Mouse (Mus musculus) forebrain, postnatal 0 days (tissue): ENCODE results near the gene Uvrag. TPM values are rescaled to one million over a fixed set of nuclear protein-coding genes. Genes with fewer than 3 reads are reported as not detected.
A peak's percentile ranks its signal among the peaks of the same experiment; 100 is the strongest.

ENCODE experiments used
- ATAC-seq: fragments of 200-750 bp; cut with Nextera tagmentation; 2 replicates; pipeline ENCODE4 v1.8.0; 2017; ENCODE audit warnings: mild to moderate bottlenecking, moderate library complexity
- DNase-seq: peaks from one replicate; pipeline ENCODE4 v3.0.0-alpha.2; 2015
- H3K27ac ChIP-seq: fragments of 300-500 bp; sonication (generic); 2 replicates; pipeline ENCODE4 v1.5.1; 2014; ENCODE audit warnings: low read depth, mild to moderate bottlenecking, antibody characterized with exemption, low read length, moderate library complexity, mixed read lengths
- H3K27me3 ChIP-seq: fragments of 300-500 bp; sonication (generic); 2 replicates; pipeline ENCODE4 v1.6.1; 2014; ENCODE audit warnings: mild to moderate bottlenecking, low read length, mixed read lengths; ENCODE audit not compliant: insufficient read depth
- H3K36me3 ChIP-seq: fragments of 300-500 bp; sonication (generic); 2 replicates; pipeline ENCODE4 v1.6.1; 2014; ENCODE audit warnings: mild to moderate bottlenecking, moderate library complexity; ENCODE audit not compliant: insufficient read depth
- H3K4me1 ChIP-seq: fragments of 300-500 bp; sonication (generic); 2 replicates; pipeline ENCODE4 v1.6.1; 2014; ENCODE audit warnings: antibody characterized with exemption; ENCODE audit not compliant: insufficient read depth
- H3K4me2 ChIP-seq: fragments of 300-500 bp; sonication (generic); 2 replicates; pipeline ENCODE4 v1.6.1; 2014; ENCODE audit warnings: low read depth, mild to moderate bottlenecking, moderate library complexity
- H3K4me3 ChIP-seq: fragments of 300-500 bp; sonication (generic); 2 replicates; pipeline ENCODE4 v1.5.1; 2014; ENCODE audit warnings: low read depth, low read length, mixed read lengths
- H3K9ac ChIP-seq: fragments of 300-500 bp; sonication (generic); 2 replicates; pipeline ENCODE4 v1.6.1; 2014; ENCODE audit warnings: mild to moderate bottlenecking
- H3K9me3 ChIP-seq: fragments of 300-500 bp; sonication (generic); 2 replicates; pipeline ENCODE4 v1.6.1; 2016; ENCODE audit warnings: low read length
- CTCF ChIP-seq: sonication (generic); IDR thresholded peaks from 2 replicates; pipeline ENCODE4 v1.5.1; 2016; ENCODE audit warnings: antibody characterized with exemption, control low read depth, low read depth
- WGBS: fragments of 180-500 bp; shearing (Covaris S2); extraction: QIAGEN DNeasy Blood & Tissue Kit; methylation state at CpG from one replicate; pipeline ENCODE4 v1.1.7; 2014; 5-methylcytosine and 5-hydroxymethylcytosine counted together
- polyA plus RNA-seq: library from polyadenylated mRNA; unstranded; fragments of >200 nt; fragmentation: Nextera tagmentation; extraction: Ambion mirVana; gene quantifications from 2 replicates; pipeline ENCODE4 v1.2.1, GENCODE M21; 2015
- total RNA-seq: library from RNA; depleted of rRNA; stranded (reverse); fragments of >200 nt; gene quantifications from 2 replicates; pipeline ENCODE4 v1.2.3, GENCODE M21; 2014; rRNA removed

Gene Uvrag
- total RNA-seq: 18.8 and 19.5 TPM in 2 replicates
- 14.8 and 18.6 TPM in 2 replicates for polyA plus RNA-seq

DNA sequence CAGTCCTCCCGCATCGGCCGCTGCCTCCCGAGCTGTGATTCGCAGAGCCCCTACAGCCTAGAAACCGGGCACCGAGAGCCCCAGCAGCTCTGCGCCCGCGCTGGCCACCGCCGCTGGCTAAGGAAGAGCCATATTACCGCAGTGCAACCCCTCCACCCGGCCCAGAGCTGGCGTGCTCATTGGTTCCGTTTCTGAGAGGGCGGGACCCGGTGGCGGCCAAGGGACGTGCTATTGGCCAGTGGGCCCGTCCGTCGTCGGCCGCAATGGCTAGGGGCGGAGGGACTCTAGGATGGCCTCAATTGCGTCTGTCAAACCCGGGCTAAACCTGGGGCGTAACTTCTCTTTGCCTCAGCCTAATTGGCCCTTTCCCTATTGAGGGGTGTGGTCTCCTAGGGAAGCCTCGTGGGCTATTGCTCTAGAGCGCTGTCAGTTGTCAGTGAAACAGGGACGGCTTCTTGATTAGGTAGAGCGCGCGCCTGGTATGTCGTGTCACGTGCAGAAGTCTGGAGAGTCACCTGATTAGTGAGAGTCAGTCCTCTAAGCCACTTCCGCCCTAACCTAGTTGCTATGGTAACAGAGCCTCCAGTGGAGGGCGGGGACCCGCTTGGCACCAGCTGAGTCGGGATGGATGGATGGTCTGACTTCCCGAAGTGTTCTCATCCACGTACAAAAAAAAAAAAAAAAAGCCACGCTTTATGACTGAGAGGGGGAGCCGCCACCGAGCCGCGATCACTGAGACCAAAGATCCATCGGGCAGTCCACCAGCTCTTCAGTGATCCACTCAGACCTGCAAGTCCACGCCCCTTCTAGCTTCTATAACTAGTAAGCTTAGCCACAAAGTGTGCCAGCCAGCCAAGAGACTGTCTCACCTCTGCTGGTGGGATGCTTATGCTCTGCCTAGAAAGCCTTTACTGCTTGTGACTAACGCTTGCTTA is at the start of gene Uvrag:
TSS of gene Uvrag (minus strand) at position 158 of the 935 bp plus-strand sequence.
- peaks cover 7% of the 10 kb centered on the region; the same call in 1 of the 2 replicates for H3K4me1 ChIP-seq
- under 1% methylated on average over 49 of the region's 51 CpGs for WGBS
- peak within 1 kb of the TSS; percentile 88 for H3K9ac ChIP-seq
- peak within 1 kb of the TSS; percentile 77 for H3K4me2 ChIP-seq
- H3K27me3 ChIP-seq: no peaks in the 10 kb centered on the region
- peak; percentile 99 for DNase-seq
- no peaks in the 10 kb centered on the region for H3K36me3 ChIP-seq
- H3K4me3 ChIP-seq: peak within 1 kb of the TSS; percentile 96
- H3K9me3 ChIP-seq: no peaks in the 10 kb centered on the region
- TF ChIP-seq CTCF: no peak
- ATAC-seq: peak; percentile 97
- peak within 1 kb of the TSS; percentile 91 for H3K27ac ChIP-seq

GRCm38 (mm10) chr7:99189885-99190284 is 48.9 kb upstream of the Uvrag start:
- H3K27ac ChIP-seq: no peak overlapping the region
- H3K4me2 ChIP-seq: no peak overlapping the region
- no peaks in the 10 kb centered on the region for H3K9me3 ChIP-seq
- H3K27me3 ChIP-seq: no peaks in the 10 kb centered on the region
- H3K9ac ChIP-seq: no peak overlapping the region
- DNase-seq: no peak
- H3K4me3 ChIP-seq: no peak overlapping the region
- H3K36me3 ChIP-seq: no peaks in the 10 kb centered on the region
- 87% methylated on average over 5 of the region's 5 CpGs for WGBS
- TF ChIP-seq CTCF: no peak
- ATAC-seq: no peak
- no peaks in the 10 kb centered on the region for H3K4me1 ChIP-seq

- 85% methylated on average over 6 of the region's 6 CpGs for WGBS
- no peak for TF ChIP-seq CTCF
- Histone ChIP-seq H3K9ac (no peak overlapping the region), H3K4me2 (no peak overlapping the region), H3K27ac (no peak overlapping the region), H3K4me1 (no peaks in the 10 kb centered on the region), H3K27me3 (no peaks in the 10 kb centered on the region), H3K9me3 (no peaks in the 10 kb centered on the region), H3K36me3 (no peaks in the 10 kb centered on the region), H3K4me3 (no peak overlapping the region)
- no peak for ATAC-seq
- DNase-seq: no peak
These were observed 47.7 kb upstream of the Uvrag start for GRCm38 (mm10) chr7:99188630-99189029.

DNA sequence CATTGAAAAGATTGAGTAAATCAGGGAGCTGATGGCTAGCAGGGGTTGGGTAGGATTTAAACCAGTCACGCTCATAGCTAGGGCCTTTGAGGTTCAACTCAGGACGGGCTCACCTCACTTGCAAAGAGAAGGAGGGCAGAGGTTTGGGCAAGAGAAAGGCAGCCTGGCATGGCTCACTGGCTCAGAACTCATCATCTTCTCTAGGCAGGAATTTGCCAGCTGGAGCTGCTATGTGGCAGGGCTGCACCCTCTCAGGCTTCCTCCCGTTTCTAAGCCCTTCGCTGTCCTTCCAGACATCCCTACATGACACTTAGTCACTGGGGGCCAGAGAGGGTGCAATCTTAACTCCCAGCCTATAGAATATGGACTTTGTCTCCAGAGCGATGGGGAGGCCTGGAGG is 46.5 kb upstream of the Uvrag start:
- Histone ChIP-seq H3K9ac (no peak overlapping the region), H3K27ac (no peak overlapping the region), H3K4me3 (no peak overlapping the region), H3K27me3 (no peaks in the 10 kb centered on the region), H3K36me3 (no peaks in the 10 kb centered on the region), H3K4me2 (no peak overlapping the region), H3K9me3 (no peaks in the 10 kb centered on the region), H3K4me1 (no peaks in the 10 kb centered on the region)
- no peak for TF ChIP-seq CTCF
- 85% methylated on average over 5 of the region's 5 CpGs for WGBS
- DNase-seq (no peak), ATAC-seq (no peak)

DNA sequence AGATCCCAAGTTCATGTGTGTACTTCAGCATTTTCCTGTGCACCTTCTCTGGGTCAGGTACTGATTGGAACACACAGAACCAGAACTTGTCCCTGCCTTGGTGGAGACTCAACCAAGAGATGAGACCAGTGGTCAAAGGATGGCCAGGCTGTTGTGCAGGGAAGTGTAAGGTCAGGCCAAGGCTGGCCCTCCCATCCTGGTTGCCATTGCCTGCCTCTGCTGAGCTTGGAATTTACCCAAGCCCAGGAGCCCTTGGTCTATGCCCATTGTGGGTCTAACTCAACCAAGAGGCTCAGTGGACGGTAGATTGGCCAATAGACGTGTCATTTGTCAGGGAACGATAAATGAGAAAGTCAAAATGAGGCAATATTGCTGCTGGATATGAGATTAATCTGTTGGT is 44.5 kb upstream of the Uvrag start:
- Histone ChIP-seq H3K27me3 (no peaks in the 10 kb centered on the region), H3K4me3 (no peak overlapping the region), H3K4me1 (no peaks in the 10 kb centered on the region), H3K9ac (no peak overlapping the region), H3K36me3 (no peaks in the 10 kb centered on the region), H3K4me2 (no peak overlapping the region), H3K27ac (no peak overlapping the region), H3K9me3 (no peaks in the 10 kb centered on the region)
- ATAC-seq (no peak), DNase-seq (no peak)
- WGBS: 92% methylated on average over 3 of the region's 3 CpGs
- TF ChIP-seq CTCF: no peak

- 67% methylated on average over 6 of the region's 6 CpGs for WGBS
- no peaks in the 10 kb centered on the region for H3K27me3 ChIP-seq
- H3K4me2 ChIP-seq: 0 out of 2 replicates have a peak overlapping the region, but pooled peaks have one; percentile 83
These were observed 42.8 kb upstream of the Uvrag start for GRCm38 (mm10) chr7:99183751-99184150.

More at GRCm38 (mm10) chr7:99183751-99184150, 42.8 kb upstream of the Uvrag start:
- H3K9ac ChIP-seq: no peak overlapping the region
- H3K27ac ChIP-seq: no peak overlapping the region
- TF ChIP-seq CTCF: no peak
- DNase-seq: no peak
- no peak for ATAC-seq
- H3K4me3 ChIP-seq: no peak overlapping the region
- no peaks in the 10 kb centered on the region for H3K9me3 ChIP-seq
- H3K4me1 ChIP-seq: no peaks in the 10 kb centered on the region
- H3K36me3 ChIP-seq: no peaks in the 10 kb centered on the region
